Mouse (Mus musculus) kidney, embryonic 16.5 days (tissue): ENCODE results near the gene Cdk4. TPM values are rescaled to one million over a fixed set of nuclear protein-coding genes. Genes with fewer than 3 reads are reported as not detected.

ENCODE experiments used
- ATAC-seq: fragments of 200-750 bp; cut with Nextera tagmentation; 2 replicates; pipeline ENCODE4 v1.8.0; 2017; ENCODE audit warnings: moderate TSS enrichment; ENCODE audit not compliant: low FRiP score, low TSS enrichment
- H3K27ac ChIP-seq: fragments of 300-500 bp; sonication (generic); 2 replicates; pipeline ENCODE4 v1.5.1; 2014; ENCODE audit warnings: low read length
- H3K27me3 ChIP-seq: fragments of 300-500 bp; sonication (generic); 2 replicates; pipeline ENCODE4 v1.6.1; 2014; ENCODE audit warnings: low read length, control low read depth, mixed read lengths; ENCODE audit not compliant: insufficient read depth
- H3K36me3 ChIP-seq: fragments of 300-500 bp; sonication (generic); 2 replicates; pipeline ENCODE4 v1.6.1; 2014; ENCODE audit warnings: low read length, control low read depth, mixed read lengths; ENCODE audit not compliant: insufficient read depth
- H3K4me1 ChIP-seq: fragments of 300-500 bp; sonication (generic); 2 replicates; pipeline ENCODE4 v1.6.1; 2014; ENCODE audit warnings: low read length, control low read depth, mixed read lengths; ENCODE audit not compliant: insufficient read depth
- H3K4me2 ChIP-seq: fragments of 300-500 bp; sonication (generic); replicated peaks from 2 replicates; pipeline ENCODE4 v1.6.1; 2014; ENCODE audit warnings: low read depth, low read length
- H3K4me3 ChIP-seq: fragments of 300-500 bp; sonication (generic); 2 replicates; pipeline ENCODE4 v1.5.1; 2014; ENCODE audit warnings: mild to moderate bottlenecking, low read length
- H3K9ac ChIP-seq: fragments of 300-500 bp; sonication (generic); replicated peaks from 2 replicates; pipeline ENCODE4 v1.6.1; 2014; ENCODE audit warnings: low read length
- H3K9me3 ChIP-seq: fragments of 300-500 bp; sonication (generic); 2 replicates; pipeline ENCODE4 v1.6.1; 2016; ENCODE audit warnings: low read length, control low read depth
- WGBS: fragments of 180-500 bp; shearing (Covaris S2); extraction: QIAGEN DNeasy Blood & Tissue Kit; methylation state at CpG from one replicate; pipeline ENCODE4 v1.1.7; 2014; 5-methylcytosine and 5-hydroxymethylcytosine counted together
- polyA plus RNA-seq: library from polyadenylated mRNA; unstranded; fragments of >200 nt; fragmentation: Nextera tagmentation; extraction: Ambion mirVana; gene quantifications from 2 replicates; pipeline ENCODE4 v1.2.1, GENCODE M21; 2015

The Cdk4 gene
- 1,871 and 1,917 TPM in 2 replicates for polyA plus RNA-seq

- Histone ChIP-seq H3K9ac (peak within 1 kb of the TSS; percentile 96), H3K9me3 (no peaks in the 10 kb centered on the region), H3K36me3 (peaks cover 36% of the 10 kb centered on the region), H3K4me1 (peaks cover 34% of the 10 kb centered on the region), H3K27me3 (peaks cover 10% of the 10 kb centered on the region; the same call in 1 of the 2 replicates), H3K27ac (peak within 1 kb of the TSS; percentile 83), H3K4me3 (peak within 1 kb of the TSS; percentile 78), H3K4me2 (peak within 1 kb of the TSS; percentile 72)
- ATAC-seq, result peak; percentile 92
- under 1% methylated on average over 45 of the region's 46 CpGs for WGBS
Observed at GRCm38 (mm10) chr10:127063239-127063872, at the start of gene Cdk4. Gene Cdk4 (plus strand): TSS chr10:127063534.

GRCm38 (mm10) chr10:127016488-127016887, 46.8 kb upstream of the Cdk4 start:
- H3K9me3 ChIP-seq, result no peaks in the 10 kb centered on the region
- ATAC-seq, result peak; percentile 47
- no peak overlapping the region for H3K27ac ChIP-seq
- no peak overlapping the region for H3K9ac ChIP-seq
- H3K36me3 ChIP-seq, result no peaks in the 10 kb centered on the region
- H3K27me3 ChIP-seq, result no peaks in the 10 kb centered on the region
- no peak overlapping the region for H3K4me3 ChIP-seq
- 59% methylated on average over 5 of the region's 5 CpGs for WGBS
- H3K4me2 ChIP-seq, result no peak overlapping the region
- H3K4me1 ChIP-seq, result no peaks in the 10 kb centered on the region

- Histone ChIP-seq H3K4me1 (no peaks in the 10 kb centered on the region), H3K27ac (no peak overlapping the region), H3K4me3 (no peak overlapping the region), H3K9ac (no peak overlapping the region), H3K36me3 (peaks cover 4% of the 10 kb centered on the region; the same call in 1 of the 2 replicates), H3K4me2 (no peak overlapping the region), H3K27me3 (no peaks in the 10 kb centered on the region), H3K9me3 (no peaks in the 10 kb centered on the region)
- 0% methylated on average over 2 of the region's 2 CpGs for WGBS
- ATAC-seq, result no peak
Observed at GRCm38 (mm10) chr10:127017071-127017470, 46.3 kb upstream of the Cdk4 start.

GRCm38 (mm10) chr10:127018422-127018821, 44.9 kb upstream of the Cdk4 start:
- Histone ChIP-seq H3K4me3 (no peak overlapping the region), H3K4me1 (no peaks in the 10 kb centered on the region), H3K4me2 (no peak overlapping the region), H3K9me3 (no peaks in the 10 kb centered on the region), H3K9ac (no peak overlapping the region), H3K27me3 (no peaks in the 10 kb centered on the region), H3K27ac (no peak overlapping the region), H3K36me3 (peaks cover 17% of the 10 kb centered on the region)
- ATAC-seq, result no peak
- whole genome bisulfite sequencing, result 65% methylated on average over 16 of the region's 16 CpGs

GRCm38 (mm10) chr10:127030336-127031296, 32.7 kb upstream of the Cdk4 start, which contains the start of gene Tsfm:
Gene Tsfm (minus strand): TSS chr10:127030840.
- Histone ChIP-seq H3K4me1 (peaks cover 6% of the 10 kb centered on the region; the same call in 1 of the 2 replicates), H3K9me3 (no peaks in the 10 kb centered on the region), H3K4me3 (peak within 1 kb of the TSS; percentile 86), H3K4me2 (peak within 1 kb of the TSS; percentile 63), H3K27me3 (no peaks in the 10 kb centered on the region), H3K9ac (peak within 1 kb of the TSS; percentile 80), H3K27ac (peak within 1 kb of the TSS; percentile 83), H3K36me3 (peaks cover 30% of the 10 kb centered on the region)
- WGBS, result 4% methylated on average over 56 of the region's 56 CpGs
- ATAC-seq, result peak; percentile 89

- 84% methylated on average over 8 of the region's 8 CpGs for WGBS
- H3K27ac ChIP-seq, result peak overlapping the region; percentile 29; the same call in 1 of the 2 replicates
Observed at GRCm38 (mm10) chr10:127033301-127033741, 30.0 kb upstream of the Cdk4 start.

GRCm38 (mm10) chr10:127036273-127036672, 27.1 kb upstream of the Cdk4 start:
- no peak for ATAC-seq
- 79% methylated on average over 12 of the region's 12 CpGs for WGBS
- H3K4me1 ChIP-seq, result no peaks in the 10 kb centered on the region
- H3K27ac ChIP-seq, result no peak overlapping the region
- no peak overlapping the region for H3K4me2 ChIP-seq
- no peak overlapping the region for H3K9ac ChIP-seq
- no peaks in the 10 kb centered on the region for H3K9me3 ChIP-seq
- H3K36me3 ChIP-seq, result no peaks in the 10 kb centered on the region
- H3K4me3 ChIP-seq, result no peak overlapping the region
- no peaks in the 10 kb centered on the region; the same call in 1 of the 2 replicates for H3K27me3 ChIP-seq

More at GRCm38 (mm10) chr10:127033301-127033741, 30.0 kb upstream of the Cdk4 start:
- no peak overlapping the region for H3K4me3 ChIP-seq
- H3K27me3 ChIP-seq, result no peaks in the 10 kb centered on the region
- H3K4me2 ChIP-seq, result no peak overlapping the region
- no peak overlapping the region for H3K9ac ChIP-seq
- H3K36me3 ChIP-seq, result peaks cover 4% of the 10 kb centered on the region
- peak; percentile 39 for ATAC-seq
- peaks cover 6% of the 10 kb centered on the region; the same call in 1 of the 2 replicates for H3K4me1 ChIP-seq
- no peaks in the 10 kb centered on the region for H3K9me3 ChIP-seq

GRCm38 (mm10) chr10:127037641-127038040, 25.7 kb upstream of the Cdk4 start:
- no peak overlapping the region for H3K9ac ChIP-seq
- WGBS, result 77% methylated on average over 12 of the region's 12 CpGs
- no peaks in the 10 kb centered on the region for H3K36me3 ChIP-seq
- no peak overlapping the region for H3K4me3 ChIP-seq
- no peak overlapping the region for H3K27ac ChIP-seq
- no peaks in the 10 kb centered on the region; the same call in 1 of the 2 replicates for H3K27me3 ChIP-seq
- H3K9me3 ChIP-seq, result no peaks in the 10 kb centered on the region
- no peak overlapping the region for H3K4me2 ChIP-seq
- peaks cover 5% of the 10 kb centered on the region for H3K4me1 ChIP-seq
- no peak for ATAC-seq

- Histone ChIP-seq H3K4me2 (peak overlapping the region; percentile 99), H3K27ac (no peak overlapping the region), H3K27me3 (no peaks in the 10 kb centered on the region; the same call in 1 of the 2 replicates), H3K9ac (peak overlapping the region; percentile 73), H3K4me1 (peaks cover 11% of the 10 kb centered on the region), H3K4me3 (peak overlapping the region; percentile 79), H3K9me3 (no peaks in the 10 kb centered on the region), H3K36me3 (peaks cover 7% of the 10 kb centered on the region)
- WGBS, result 3% methylated on average over 20 of the region's 20 CpGs
- no peak; the same call in 1 of the 2 replicates for ATAC-seq
Observed at GRCm38 (mm10) chr10:127040569-127041214, 22.6 kb upstream of the Cdk4 start.
